Mouse (Mus musculus) forebrain, embryonic 11.5 days (tissue): ENCODE data around the gene Gm49342. TPM values are rescaled to one million over a fixed set of nuclear protein-coding genes. Genes with fewer than 3 reads are reported as not detected.

Experiments
- ATAC-seq: fragments of 200-750 bp; cut with Nextera tagmentation; replicated peaks from 2 replicates; pipeline ENCODE4 v1.8.0; 2017; ENCODE audit warnings: moderate TSS enrichment; ENCODE audit not compliant: low FRiP score
- DNase-seq: peaks from one replicate; pipeline ENCODE4 v3.0.0-alpha.2; 2017; ENCODE audit warnings: low spot score
- H3K27ac ChIP-seq: fragments of 300-500 bp; sonication (generic); 2 replicates; pipeline ENCODE4 v1.5.1; 2014; ENCODE audit warnings: low read depth, low read length
- H3K27me3 ChIP-seq: fragments of 300-500 bp; sonication (generic); 2 replicates; pipeline ENCODE4 v1.6.1; 2014; ENCODE audit warnings: mild to moderate bottlenecking, low read length, mixed read lengths; ENCODE audit not compliant: control insufficient read depth, insufficient read depth
- H3K36me3 ChIP-seq: fragments of 300-500 bp; sonication (generic); 2 replicates; pipeline ENCODE4 v1.6.1; 2014; ENCODE audit warnings: mild to moderate bottlenecking, low read length, moderate library complexity, mixed read lengths; ENCODE audit not compliant: control insufficient read depth, insufficient read depth
- H3K4me1 ChIP-seq: fragments of 300-500 bp; sonication (generic); replicated peaks from 2 replicates; pipeline ENCODE4 v1.6.1; 2014; ENCODE audit warnings: low read length, mixed read lengths; ENCODE audit not compliant: control insufficient read depth, insufficient read depth
- H3K4me2 ChIP-seq: fragments of 300-500 bp; sonication (generic); 2 replicates; pipeline ENCODE4 v1.6.1; 2014; ENCODE audit warnings: low read depth, mild to moderate bottlenecking, low read length, moderate library complexity, mixed read lengths; ENCODE audit not compliant: severe bottlenecking
- H3K4me3 ChIP-seq: fragments of 300-500 bp; sonication (generic); 2 replicates; pipeline ENCODE4 v1.5.1; 2014; ENCODE audit warnings: low read depth, low read length
- H3K9ac ChIP-seq: fragments of 300-500 bp; sonication (generic); 2 replicates; pipeline ENCODE4 v1.6.1; 2014; ENCODE audit warnings: low read length
- H3K9me3 ChIP-seq: fragments of 300-500 bp; sonication (generic); 2 replicates; pipeline ENCODE4 v1.6.1; 2016; ENCODE audit warnings: low read length, mixed read lengths; ENCODE audit not compliant: control insufficient read depth
- WGBS: fragments of 180-500 bp; shearing (Covaris S2); extraction: QIAGEN DNeasy Blood & Tissue Kit; methylation state at CpG from one replicate; pipeline ENCODE4 v1.1.7; 2014; 5-methylcytosine and 5-hydroxymethylcytosine counted together
- polyA plus RNA-seq: library from polyadenylated mRNA; unstranded; fragments of >200 nt; fragmentation: Nextera tagmentation; extraction: Ambion mirVana; gene quantifications from 2 replicates; pipeline ENCODE4 v1.2.1, GENCODE M21; 2014

Gene Gm49342
- polyA plus RNA-seq, 1 experiment from 2014 or later, result not detected

DNA sequence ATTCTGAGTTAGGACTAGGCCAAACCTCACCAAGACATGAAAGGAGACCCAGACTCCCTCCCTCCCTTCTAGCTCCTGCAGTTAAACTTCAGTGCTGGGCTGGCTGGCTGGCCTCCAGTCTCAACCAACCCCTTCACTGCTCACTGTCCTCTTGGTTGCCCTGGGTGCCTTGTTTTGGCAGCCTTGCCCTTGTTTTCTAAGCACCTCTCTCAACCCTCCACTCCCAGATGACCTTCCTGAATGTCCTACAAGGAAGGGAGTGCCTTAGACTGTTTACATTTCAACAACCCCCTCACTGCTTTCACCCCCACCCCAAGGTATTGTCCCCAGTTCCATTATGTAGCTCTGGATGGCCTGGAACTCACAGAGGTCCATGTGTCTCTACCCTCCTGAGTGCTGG is 35.3 kb downstream of the Gm49342 start:
- H3K9me3 ChIP-seq, result no peaks in the 10 kb centered on the region
- no peak overlapping the region for H3K4me3 ChIP-seq
- peaks cover 4% of the 10 kb centered on the region; the same call in 1 of the 2 replicates for H3K4me1 ChIP-seq
- no peak overlapping the region for H3K9ac ChIP-seq
- no peak for ATAC-seq
- H3K36me3 ChIP-seq, result no peaks in the 10 kb centered on the region
- no peak overlapping the region for H3K27ac ChIP-seq
- H3K27me3 ChIP-seq, result no peaks in the 10 kb centered on the region
- DNase-seq, result no peak
- H3K4me2 ChIP-seq, result no peak overlapping the region

DNA sequence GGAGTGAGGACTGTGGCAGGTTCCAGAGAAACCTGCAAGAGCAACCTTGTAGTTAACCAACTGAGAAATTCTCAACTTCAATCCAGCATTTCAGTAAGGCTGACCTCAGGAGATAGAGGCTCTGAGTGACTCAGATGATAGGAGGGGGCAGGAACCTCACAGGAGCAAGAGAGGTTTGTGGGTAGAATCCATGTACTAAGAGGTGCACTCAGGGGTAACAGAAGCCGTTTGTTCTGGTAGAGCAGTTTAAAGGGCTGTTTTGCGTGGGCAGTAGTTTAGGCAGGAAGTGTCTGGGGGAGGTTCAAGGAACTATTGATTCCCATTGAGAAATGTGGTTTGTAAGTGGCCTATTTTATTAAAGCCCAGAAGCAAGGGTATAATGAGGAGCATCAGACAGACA is 36.9 kb downstream of the Gm49342 start:
- Histone ChIP-seq H3K4me2 (no peak overlapping the region), H3K9ac (no peak overlapping the region), H3K27ac (no peak overlapping the region), H3K27me3 (no peaks in the 10 kb centered on the region), H3K4me3 (no peak overlapping the region), H3K4me1 (peaks cover 4% of the 10 kb centered on the region; the same call in 1 of the 2 replicates), H3K9me3 (no peaks in the 10 kb centered on the region), H3K36me3 (no peaks in the 10 kb centered on the region)
- DNase-seq, result no peak
- no peak for ATAC-seq
- 54% methylated on average over 2 of the region's 2 CpGs for WGBS

DNA sequence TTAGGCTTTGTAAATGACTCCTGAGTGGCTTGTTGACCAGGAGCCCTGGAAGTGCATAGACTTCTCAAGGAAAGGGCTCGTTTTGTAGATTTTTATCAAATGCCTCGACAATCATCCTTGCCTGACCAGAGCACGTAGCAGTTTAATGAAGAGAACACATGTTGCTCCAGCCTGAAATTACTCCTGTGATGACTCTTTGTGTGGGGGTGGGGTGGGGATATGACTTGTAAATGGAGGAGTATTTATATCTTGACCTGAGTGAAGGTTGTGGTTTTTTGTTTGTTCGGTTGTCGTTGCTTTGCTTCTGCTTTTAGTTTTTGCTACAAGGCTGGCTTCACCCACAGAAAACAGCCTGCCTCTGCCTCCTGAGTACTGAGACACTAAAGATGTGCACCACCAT is 37.5 kb downstream of the Gm49342 start:
- Histone ChIP-seq H3K27ac (no peak overlapping the region), H3K4me1 (peaks cover under 1% of the 10 kb centered on the region; the same call in 1 of the 2 replicates), H3K9me3 (no peaks in the 10 kb centered on the region), H3K4me2 (no peak overlapping the region), H3K27me3 (no peaks in the 10 kb centered on the region), H3K9ac (no peak overlapping the region), H3K36me3 (no peaks in the 10 kb centered on the region), H3K4me3 (no peak overlapping the region)
- DNase-seq (no peak), ATAC-seq (no peak)
- WGBS, result 93% methylated on average over 5 of the region's 5 CpGs

DNA sequence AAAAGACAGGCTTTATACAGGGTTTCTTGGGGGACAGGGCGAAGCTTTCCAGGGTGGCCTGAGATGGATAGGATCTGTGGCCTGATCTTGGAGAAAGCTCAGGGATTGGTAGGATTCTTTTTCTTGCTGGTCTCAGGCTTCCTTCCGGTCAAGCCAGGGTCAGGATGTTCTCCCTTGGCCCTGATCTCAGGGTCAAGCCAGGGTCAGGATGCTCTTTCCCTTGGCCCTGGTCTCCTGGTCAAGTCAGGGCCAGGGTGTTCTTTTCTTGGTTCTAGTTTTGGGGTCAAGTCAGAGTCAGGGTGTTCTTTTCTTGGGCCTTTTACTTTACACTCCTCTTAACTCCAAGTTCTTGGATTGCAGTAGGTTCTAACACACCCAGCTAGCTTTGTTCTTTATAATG is 43.4 kb downstream of the Gm49342 start:
- DNase-seq, result no peak
- Histone ChIP-seq H3K27me3 (no peaks in the 10 kb centered on the region), H3K27ac (no peak overlapping the region), H3K4me3 (no peak overlapping the region), H3K9me3 (no peaks in the 10 kb centered on the region), H3K4me2 (no peak overlapping the region), H3K9ac (no peak overlapping the region), H3K36me3 (no peaks in the 10 kb centered on the region), H3K4me1 (no peaks in the 10 kb centered on the region)
- ATAC-seq, result no peak
- WGBS, result 97% methylated on average over 2 of the region's 2 CpGs

DNA sequence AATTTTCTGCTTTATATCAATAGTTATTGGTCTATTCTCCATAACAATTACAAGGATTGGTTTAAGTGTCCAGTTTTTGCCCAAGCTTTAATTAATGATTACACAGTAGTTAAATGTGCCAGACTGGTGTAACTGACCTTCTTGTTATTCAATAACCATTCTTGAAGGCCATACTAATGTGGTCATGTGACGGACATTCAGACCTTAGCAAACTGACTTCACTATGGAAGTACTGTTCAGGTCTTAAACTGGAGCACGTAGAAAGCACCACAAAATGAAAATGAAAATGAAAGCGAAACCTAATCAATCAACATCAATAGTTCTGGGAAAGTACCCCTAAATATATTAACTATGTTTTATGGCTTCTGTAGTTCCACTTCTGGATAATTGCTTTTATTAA is 46.7 kb downstream of the Gm49342 start:
- no peaks in the 10 kb centered on the region for H3K36me3 ChIP-seq
- H3K4me2 ChIP-seq, result no peak overlapping the region
- no peaks in the 10 kb centered on the region for H3K9me3 ChIP-seq
- H3K9ac ChIP-seq, result no peak overlapping the region
- no peaks in the 10 kb centered on the region for H3K4me1 ChIP-seq
- DNase-seq (no peak), ATAC-seq (no peak)
- WGBS, result 80% methylated on average over 3 of the region's 3 CpGs
- no peak overlapping the region for H3K4me3 ChIP-seq
- no peak overlapping the region for H3K27ac ChIP-seq
- H3K27me3 ChIP-seq, result no peaks in the 10 kb centered on the region

DNA sequence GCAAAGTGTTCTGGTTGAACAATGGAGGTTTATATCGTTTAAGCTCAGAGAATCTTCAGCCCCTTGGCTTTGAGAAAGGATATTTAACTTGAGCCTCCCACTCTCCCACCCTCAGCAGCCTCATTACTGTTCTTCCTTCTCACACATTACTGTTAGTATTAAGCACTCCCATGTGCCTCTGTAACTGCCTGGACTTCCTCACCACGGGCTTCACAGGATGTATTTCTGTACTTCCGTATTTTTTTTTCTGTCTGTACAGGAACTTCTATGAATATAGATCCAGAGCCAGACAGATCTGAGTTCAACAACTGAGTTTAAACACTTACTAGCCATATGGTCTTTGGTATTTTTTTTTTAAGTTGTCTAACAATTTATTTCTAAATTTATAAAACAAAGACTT is 52.8 kb downstream of the Gm49342 start:
- H3K27ac ChIP-seq, result no peak overlapping the region
- ATAC-seq (no peak), DNase-seq (no peak)
- H3K9me3 ChIP-seq, result no peaks in the 10 kb centered on the region
- H3K36me3 ChIP-seq, result no peaks in the 10 kb centered on the region
- H3K4me2 ChIP-seq, result no peak overlapping the region
- H3K9ac ChIP-seq, result no peak overlapping the region
- H3K4me3 ChIP-seq, result no peak overlapping the region
- H3K27me3 ChIP-seq, result no peaks in the 10 kb centered on the region
- H3K4me1 ChIP-seq, result no peaks in the 10 kb centered on the region
- 89% methylated on average over 3 of the region's 3 CpGs for WGBS

DNA sequence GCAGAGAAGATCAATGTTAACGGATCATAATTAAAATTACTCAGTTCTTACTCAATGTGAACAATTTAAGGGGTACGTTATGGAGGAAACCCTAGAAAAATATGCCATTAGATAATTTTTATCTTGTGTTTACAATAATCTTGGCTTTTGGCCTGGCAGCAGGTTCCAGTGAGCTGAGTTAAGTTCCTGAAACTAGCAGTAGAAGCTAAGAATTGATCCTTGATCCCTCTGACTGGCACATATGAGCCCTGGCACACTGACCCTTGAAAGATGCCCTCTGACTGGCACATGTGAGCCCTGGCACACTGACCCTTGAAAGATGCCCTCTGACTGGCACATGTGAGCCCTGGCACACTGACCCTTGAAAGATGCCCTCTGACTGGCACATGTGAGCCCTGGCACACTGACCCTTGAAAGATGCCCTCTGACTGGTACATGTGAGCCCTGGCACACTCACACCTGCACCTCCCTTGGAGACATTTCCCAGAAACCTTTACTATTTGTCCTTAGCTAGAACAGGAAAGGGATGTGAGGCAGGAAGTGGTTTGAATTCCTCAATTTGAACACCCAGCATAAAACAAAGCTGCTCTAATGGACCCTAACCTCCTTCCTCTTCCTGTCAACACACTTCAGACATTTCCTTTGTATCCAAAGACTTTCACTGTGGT is 53.8 kb downstream of the Gm49342 start:
- no peak overlapping the region for H3K9ac ChIP-seq
- 88% methylated on average over 2 of the region's 2 CpGs for WGBS
- no peaks in the 10 kb centered on the region for H3K4me1 ChIP-seq
- H3K4me2 ChIP-seq, result no peak overlapping the region
- H3K27ac ChIP-seq, result no peak overlapping the region
- DNase-seq (no peak), ATAC-seq (no peak)
- H3K27me3 ChIP-seq, result no peaks in the 10 kb centered on the region
- no peaks in the 10 kb centered on the region for H3K9me3 ChIP-seq
- no peak overlapping the region for H3K4me3 ChIP-seq
- H3K36me3 ChIP-seq, result no peaks in the 10 kb centered on the region

DNA sequence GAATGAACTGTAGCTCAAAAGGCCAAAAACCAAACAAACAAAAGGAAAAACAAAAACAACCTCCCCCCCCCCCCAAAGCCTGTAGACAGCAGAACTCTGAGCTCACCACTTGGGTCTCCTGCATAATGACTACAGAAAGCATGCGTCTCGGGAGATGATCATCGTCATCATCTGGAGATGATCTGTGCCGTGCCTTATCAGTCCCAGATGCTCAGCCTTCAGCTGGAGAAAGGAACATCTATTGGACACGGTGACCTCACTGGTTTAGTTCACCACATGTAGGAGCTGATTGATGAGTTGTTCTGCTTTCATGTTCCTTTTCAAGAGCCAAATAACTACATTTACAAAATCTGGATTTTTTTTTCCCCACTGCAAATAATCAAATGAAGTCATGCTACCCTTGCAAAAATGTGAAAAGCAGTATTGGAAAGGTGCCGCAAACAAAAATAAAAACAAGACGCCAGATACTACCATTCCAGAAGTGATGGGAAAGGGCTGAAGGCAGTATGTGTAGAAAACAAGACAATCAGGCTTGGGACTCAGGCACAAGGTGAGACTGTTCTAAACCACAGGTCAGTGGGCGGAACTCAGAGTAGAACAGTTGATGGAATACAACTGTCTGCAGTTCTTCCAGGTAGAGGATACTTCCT is 63.0 kb downstream of the Gm49342 start, which contains the start of gene Rnase10:
Rnase10 (plus strand) TSS at position 600 of the 650 bp plus-strand sequence.
- no peaks in the 10 kb centered on the region for H3K27me3 ChIP-seq
- H3K4me1 ChIP-seq, result no peaks in the 10 kb centered on the region
- no peak for DNase-seq
- H3K27ac ChIP-seq, result no peak within 1 kb of the TSS
- no peak within 1 kb of the TSS for H3K4me3 ChIP-seq
- H3K4me2 ChIP-seq, result no peak within 1 kb of the TSS
- H3K9me3 ChIP-seq, result no peaks in the 10 kb centered on the region
- ATAC-seq, result no peak
- H3K9ac ChIP-seq, result no peak within 1 kb of the TSS
- whole genome bisulfite sequencing, result 84% methylated on average over 8 of the region's 8 CpGs
- H3K36me3 ChIP-seq, result no peaks in the 10 kb centered on the region
